Mouse (Mus musculus): ENCODE measurements around the gene Arhgap45.
"Not testable (repeated sequence)": the region's sequence is repeated elsewhere in the genome, so short reads cannot be mapped to it uniquely, and the experiment has no call there.

Arhgap45 gene

DNA sequence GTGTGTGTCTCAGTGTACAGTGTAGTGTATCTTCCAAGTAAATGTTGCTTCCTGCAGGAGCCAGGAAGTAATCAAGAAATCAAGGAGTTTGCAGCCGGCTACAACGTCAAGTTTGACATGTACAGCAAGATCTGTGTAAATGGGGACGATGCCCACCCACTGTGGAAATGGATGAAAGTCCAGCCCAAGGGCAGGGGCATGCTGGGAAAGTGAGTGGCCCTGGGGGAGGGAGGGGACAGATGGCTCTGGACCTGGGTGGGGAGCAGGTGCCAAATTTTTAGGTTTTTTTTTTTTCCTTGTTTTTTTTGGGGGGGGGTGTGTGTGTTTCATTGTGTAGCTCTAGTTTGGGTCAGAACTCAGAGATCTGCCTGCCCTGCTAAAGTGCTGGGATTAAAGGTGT, 38.5 kb downstream of the Arhgap45 start:
- DNase-seq (ENCODE audit: low spot score in 2 of 2), result not testable (repeated sequence)

DNA sequence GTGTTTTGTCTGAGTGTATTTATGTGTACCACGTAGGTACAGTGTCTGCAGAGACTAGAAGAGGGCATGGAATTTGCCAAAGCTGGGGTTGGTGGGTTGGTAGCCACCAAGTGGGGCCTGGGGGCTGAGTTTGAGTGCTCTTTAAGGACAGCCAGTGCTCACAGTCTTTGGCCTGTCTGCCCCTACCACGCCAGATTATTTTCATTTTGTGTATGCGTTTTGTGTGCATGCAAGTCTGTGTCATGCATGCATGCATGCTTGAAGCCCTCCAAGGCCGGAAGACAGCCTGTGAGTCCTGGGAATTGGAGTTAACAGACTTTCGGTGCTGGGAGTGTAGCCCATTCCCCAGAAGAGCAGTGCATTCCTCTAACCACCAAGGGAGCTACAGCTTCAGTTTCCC, 38.9 kb downstream of the Arhgap45 start:
- DNase-seq (ENCODE audit: low spot score in 2 of 2), result no peak

DNA sequence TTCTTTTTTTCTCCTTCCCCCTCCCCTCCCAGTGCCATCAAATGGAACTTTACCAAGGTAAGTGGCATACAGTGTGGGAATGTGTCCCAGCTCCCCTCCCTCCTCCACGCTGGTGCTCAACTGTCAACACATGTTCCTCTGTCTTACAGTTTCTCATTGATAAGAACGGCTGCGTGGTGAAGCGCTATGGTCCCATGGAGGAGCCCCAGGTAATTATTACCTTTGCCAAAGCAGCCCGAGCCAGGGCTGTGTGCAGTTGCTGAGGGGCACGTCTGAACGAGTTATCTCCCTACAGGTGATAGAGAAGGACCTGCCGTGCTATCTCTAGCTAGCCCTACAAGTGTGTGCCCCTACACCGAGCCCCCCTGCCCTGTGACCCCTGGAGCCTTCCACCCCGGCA, 39.4 kb downstream of the Arhgap45 start:
- no peak for DNase-seq (ENCODE audit: low spot score in 2 of 2)

DNA sequence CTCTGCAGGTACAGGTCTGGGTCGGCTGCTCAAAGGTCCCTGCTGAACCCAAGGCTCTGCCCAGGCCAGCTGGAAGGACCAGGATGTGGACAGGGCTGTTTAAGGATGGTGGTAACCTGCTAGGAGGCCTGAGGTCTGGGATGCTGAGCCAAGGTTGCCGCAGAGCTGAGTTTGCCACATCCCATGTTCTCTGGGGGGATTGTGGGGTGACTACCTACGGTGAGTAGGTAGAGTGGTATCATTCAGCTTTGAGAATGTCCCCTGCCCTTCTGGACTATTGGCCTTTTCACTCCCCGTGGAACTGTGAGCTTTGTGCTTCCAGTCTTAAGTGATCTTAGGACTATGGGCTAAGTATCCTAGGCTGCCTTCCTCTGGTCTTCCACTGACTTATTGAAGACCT, 40.1 kb downstream of the Arhgap45 start:
- no peak for DNase-seq (ENCODE audit: low spot score in 2 of 2)

DNA sequence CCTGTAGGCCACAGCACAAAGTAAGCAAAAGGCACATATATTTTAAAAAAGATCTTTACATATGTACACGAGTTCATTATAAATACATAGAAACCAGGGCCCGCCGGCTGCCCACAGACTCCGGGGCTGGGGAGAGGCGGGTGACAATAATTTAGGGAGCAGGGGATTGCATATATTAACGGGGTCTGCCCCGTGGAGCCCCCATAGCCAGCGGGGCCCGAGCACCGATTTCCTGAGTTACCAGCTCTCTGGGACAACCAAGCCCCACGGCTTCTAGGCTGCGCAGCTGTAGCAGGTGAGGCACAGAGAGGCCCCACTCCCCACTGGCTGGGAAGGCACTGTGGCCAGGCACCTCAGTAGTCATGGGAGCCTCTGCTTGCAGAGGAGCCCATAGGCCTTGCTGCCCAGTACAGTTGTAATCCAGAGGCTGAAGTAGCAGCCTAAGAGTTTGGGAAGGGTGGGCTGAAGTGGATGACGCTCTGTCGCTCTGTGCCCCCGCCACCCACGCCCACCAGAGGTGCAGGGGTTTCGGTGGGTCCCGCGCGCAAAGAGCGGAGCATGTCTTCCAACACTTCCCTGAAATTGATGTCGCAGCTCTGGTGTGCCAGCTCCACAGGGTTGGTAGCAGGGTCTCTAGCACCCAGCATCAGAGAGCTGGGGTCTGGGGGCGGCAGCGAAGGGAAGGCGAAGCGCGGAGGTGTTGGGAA, 40.7 kb downstream of the Arhgap45 start:
- DNase-seq (ENCODE audit: low spot score in 2 of 2), result no peak

DNA sequence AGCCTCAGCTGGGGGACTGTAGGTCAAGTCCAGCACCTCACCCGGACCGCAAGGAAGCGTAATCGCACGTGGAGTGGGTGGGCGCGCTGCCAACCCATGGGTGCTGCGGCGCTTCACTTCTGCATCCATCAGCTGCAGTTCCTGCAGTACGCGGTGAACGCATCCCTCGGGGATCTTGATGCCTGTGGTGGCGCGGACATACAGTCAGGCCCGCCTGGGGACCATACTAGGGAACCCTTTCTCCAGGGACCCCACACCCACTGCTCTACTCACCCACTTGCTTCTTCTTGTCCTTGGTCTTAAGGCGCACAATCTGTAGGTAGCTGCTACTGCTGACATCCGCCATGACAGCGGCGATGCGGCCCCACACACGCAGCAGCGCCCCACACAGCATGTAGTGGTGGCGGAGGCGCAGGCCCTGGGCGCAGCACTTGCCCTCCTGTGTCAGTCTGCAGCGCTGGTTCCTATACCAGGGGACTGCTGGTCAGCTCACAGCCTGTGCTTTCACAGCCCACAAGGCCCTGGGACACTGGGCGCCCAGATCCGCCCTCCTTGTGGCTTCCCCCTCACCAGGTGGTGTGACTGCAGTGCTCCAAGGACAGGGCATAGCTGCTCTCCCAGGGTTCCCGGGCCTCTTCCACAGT, 41.4 kb downstream of the Arhgap45 start:
- no peak for DNase-seq (ENCODE audit: low spot score in 2 of 2)

DNA sequence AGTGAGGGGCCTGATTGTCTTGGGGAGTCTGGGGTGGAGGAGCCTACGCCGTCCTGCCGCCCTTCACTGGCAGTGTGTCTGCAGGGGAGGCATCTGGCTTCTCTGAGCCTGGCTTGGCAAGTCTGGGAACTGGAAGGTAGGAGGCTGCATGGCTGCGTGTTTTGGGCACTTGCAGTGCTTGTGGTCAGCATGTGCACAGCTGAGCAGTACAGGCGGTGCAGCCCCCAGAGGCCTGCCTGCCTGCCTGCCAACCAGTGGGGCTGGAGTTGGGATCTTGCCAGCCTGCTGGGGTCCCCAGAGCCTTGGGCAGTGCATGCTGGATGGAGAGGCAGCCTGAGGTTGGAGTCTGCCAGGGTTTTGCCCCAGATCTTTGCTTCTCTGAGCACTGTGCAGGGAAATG, 46.7 kb downstream of the Arhgap45 start:
- peak in 1 of 2 experiments; percentile 68 for DNase-seq (ENCODE audit: low spot score in 2 of 2)

DNA sequence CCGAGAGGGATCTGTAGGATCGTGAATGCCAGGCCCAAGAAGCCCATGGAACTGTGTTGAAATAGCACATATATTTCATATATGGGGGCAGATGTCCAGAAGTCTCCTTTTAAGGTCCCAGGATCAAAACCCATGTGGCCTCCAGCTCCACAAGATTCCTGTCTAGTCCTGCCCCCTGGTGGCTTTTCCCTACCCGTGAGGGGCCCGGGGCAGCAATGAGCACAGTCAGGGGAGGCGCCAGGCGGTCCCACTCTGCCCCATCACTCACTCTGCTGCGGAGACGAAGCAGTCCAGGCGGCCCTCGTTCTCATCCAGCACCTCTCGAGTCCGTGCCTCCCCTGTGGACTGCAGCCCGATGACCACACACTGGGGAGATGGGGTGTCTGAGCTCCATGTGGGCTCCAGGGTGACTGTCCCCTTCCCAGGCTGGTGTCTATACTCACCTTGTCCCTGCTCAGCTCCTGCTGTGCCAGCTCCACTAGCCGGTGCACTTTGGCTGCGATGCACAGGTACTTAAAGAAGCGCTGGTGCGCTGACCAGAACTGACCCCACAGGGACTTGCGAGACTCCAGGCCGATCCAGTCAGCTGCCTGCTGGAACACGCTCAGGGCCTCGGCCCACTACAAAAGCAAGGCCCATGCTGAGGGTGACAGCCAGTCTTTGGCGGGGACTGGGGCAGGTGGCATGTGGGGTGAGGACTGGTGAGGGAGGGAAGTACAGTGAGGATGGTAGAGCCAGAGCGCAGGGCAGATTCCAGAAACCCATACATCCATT, 47.6 kb downstream of the Arhgap45 start:
- DNase-seq (ENCODE audit: low spot score in 2 of 2), result no peak

DNA sequence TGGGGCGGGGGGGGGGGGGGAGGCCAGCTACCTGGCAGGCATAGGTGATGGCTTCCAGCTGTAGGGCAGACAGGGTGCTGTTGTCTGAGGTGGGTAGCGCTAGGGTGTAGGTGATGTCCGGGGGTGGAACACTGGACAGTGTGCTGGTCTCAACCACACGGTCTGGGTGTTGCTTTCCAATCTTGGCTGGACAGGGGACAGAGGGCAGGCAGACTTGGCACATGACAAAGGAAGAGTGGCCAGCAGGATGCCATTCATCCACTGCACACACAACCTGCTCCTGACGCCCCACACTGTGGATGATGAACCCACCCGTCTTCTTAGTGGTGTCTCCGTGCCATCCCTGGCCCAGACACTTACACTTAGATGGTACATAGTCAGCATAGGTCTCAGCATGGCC, 52.8 kb downstream of the Arhgap45 start:
- no peak for DNase-seq (ENCODE audit: low spot score in 2 of 2)

DNA sequence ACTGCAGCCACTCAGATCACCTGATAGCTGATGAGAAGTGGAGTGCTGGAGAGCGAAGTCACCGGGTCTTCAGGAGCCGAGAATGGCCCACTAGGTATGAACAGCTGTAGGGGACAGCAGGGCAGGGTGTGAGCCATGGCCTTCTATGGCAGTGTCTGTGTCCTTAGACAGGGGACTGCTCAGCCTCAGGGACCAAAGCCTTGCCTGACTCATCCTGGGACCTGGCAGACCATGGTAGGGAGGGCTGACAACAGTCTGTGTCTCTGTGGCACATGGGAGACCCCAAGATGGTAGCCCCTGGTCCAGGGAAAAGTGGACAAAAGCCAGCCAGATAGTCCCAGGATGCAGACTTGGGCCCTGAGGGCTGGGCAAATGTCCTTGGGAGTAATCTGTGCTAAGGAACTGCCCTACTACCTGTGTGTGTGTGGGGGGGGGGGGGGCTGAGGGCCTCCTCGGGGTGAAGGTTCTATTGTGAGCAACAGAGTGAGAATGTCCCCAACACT, 53.5 kb downstream of the Arhgap45 start:
- DNase-seq (ENCODE audit: low spot score in 2 of 2), result no peak

DNA sequence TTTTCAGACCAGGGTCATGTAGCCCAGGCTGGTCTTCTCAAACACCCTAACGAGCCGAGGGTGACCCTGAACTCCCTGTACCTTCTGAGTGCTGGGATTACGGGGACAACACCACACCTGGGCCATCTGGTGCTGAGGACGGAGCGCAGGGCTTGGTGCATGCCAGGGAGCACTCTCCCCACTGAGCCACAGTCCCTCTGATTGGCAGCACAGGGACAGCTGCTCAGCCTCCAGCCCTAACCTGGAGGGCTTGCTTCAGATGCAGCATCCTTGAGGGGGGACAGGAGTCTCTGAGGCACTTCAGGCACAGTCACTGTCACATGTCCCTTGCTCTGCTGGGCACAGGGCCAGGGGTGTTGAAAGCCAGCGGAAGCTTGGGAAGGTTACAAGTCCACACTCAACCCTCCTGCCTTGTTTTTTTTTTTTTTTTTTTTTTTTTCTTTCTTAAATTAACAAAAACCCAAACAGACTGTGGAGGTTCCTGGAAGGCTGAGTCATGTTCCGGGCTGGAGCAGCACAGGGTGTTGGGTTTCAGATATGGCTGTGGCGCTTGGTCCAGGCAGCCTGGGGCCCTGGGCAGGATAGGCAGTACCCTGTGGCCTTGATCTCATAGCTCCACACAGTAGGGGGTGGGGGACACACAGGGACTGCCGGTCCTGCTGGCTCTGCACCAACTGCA, 54.5 kb downstream of the Arhgap45 start:
- peak; percentile 66 to 89 for DNase-seq (ENCODE audit: low spot score in 2 of 2)

DNA sequence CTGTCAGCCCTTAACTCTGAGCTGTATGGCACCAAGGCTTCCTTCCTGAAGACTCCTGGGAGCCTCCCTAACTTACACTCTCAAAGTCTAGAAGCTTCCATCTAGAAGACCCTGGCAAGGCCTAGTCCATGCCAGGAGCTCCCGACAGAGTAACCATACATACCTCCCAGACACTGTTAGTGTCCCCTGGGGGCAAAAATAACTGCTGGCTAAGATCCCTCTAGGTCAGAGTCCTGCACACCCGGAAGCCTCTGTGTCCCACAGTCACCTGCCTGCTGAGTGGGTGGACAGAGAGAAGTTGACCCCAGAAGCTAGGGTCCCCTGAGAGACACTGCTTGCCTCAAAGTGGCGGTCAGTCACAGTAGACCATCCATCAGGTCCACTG, 55.1 kb downstream of the Arhgap45 start:
- no peak for DNase-seq (ENCODE audit: low spot score in 2 of 2)

DNA sequence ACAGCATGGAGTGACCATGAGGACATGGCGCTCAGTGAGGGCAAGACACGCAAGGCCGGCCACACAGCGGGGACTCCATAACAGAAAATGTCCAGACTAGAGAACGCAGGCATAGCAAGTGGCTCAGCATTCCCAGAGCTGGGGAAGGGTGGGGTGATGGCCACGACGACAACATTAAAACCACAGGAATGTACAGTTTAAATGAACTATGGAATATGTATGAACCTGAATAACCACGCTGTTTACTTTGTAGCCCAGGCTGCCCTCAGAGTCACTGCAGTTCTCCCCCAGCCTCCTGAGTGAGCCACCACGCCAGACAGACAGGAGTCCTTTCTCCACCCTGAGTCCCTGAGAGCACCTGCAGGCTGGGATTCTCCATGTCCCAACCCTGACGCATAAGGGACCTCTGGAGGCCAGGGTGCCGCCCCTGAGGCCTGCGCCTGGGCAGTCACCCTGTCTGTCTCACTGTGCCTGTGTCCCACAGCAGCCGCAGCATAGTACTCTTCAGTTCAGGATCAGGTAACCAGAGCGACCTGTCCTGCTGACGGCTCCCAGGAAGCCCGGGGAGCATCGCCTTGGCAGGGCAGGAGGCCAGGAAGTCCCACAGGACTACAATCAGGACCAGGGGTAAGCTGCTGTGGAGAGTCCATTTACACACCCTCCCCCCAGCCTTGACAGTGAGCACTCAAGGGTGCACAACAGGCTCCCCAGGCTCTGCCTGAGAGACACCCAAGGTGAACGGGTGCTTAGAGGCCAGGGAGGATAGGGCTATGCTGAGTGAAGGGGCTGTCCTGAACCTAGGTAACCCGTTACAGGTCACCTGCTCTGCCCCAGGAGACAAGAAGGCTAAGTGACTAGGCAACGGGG, 56.4 kb downstream of the Arhgap45 start:
- DNase-seq (ENCODE audit: low spot score in 2 of 2), result no peak

DNA sequence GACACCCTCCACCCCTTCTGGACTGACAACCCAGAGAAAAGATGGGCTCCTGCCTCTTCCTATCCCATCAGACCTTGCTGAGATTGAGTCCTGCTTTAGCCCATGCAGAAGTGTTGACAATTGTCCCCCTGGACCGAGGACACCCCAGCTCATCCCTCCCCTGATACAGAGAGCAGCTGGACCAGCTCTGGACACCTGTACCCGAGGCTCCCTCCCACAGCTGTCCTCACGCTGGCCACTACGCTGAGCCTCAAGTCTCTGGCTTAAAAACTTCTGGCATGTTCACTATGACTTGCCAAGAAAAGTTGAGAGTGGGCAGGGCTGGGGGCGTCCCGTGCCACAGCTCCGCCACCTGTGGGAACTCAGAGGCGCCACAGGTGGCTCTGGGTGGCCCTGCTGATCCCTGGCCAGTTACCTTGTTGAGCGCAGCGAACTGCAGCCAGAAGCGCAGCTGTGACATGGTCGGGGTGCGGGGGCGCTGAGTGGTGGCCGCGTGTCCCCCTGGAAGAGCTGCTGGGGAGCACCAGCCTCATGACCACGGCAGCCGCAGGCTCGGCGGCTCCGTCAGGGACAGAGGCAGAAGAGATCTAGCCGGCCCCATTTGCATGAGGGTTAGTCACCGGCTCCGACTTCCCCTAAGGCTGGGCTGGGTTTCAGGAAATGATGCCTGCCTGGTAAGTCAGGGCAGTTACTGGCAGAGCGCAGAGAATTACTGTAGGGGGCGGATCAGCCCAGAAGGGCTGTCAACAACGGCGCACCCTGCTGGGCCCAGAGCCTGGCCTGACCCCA, 58.6 kb downstream of the Arhgap45 start:
- DNase-seq (ENCODE audit: low spot score in 2 of 2), result peak; percentile 73 to 82

DNA sequence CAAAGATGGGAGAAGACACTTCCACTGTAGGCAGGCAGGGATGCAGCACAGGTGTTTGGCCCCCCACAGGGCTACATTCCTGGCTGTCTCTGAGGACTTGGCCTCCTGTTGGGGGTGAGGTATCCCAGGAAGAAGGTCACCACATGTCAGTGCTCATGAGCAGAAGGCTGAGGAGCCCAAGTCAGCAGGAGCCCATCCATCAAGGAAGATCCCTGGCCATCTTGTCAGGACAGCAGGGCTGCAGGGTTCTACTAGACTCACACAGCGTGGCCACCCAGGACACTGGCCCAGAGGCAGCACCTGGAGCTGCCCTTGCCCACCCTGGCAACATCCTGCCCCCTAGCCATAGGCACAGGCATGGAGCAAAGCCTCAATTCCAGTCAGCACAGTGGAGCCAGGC, 59.5 kb downstream of the Arhgap45 start:
- DNase-seq (ENCODE audit: low spot score in 2 of 2), result no peak

DNA sequence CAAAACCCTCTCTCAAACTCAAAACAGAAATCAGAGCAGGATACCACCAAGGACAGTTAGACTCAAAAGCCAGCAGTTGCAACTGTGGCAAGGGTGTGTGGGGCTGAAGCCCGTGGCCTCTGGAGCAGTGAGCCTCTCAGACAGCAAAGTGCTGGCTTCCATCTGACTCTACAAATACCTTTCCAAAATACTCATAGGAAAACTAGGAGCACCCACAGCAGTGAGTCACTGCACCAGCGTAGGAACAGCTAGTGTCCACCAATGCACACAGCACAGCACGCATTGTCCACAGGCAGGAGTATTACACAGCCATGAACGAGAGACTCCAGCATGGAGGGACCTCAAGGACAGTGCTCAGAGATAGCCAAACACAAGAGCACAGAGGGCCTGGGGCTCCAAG, 59.9 kb downstream of the Arhgap45 start:
- DNase-seq (ENCODE audit: low spot score in 2 of 2), result no peak

DNA sequence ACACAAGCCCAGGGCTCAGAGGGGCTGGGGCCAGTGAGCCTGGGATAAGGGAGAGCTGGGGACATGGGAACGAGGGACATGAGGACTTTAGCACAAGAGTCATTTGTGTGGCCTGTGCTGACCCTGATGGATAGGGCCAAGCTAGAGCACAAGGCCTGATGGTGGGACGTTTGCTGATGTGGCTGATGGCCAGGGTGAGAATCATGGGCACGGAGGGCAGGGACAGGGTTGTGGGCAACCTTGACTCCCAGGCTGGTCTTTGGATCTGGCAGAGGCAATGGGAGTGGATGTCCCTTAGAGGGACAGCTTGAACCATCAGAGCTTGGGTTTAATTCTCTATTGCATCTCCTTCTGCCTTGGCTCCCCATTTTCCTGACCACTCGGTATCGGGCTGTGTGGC, 60.9 kb downstream of the Arhgap45 start:
- no peak for DNase-seq (ENCODE audit: low spot score in 2 of 2)

DNA sequence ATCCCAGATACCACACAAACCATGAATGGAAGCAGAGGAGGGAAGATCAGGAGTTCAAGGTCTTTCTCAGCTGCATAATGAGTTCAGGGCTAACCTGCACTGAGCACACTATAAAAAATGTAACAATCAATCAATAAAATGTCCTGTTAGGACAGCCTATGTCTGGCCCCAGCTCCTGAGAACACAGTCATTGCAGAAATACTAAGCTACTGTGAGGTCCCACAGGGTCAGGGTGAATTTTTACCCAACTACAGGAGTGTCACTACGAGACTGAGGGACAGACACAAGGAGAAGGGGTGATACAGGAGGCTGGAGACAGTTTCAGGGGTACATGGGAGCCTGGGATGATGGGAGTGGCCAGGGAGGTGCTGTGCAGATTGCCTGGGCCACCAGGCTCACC, 61.9 kb downstream of the Arhgap45 start:
- no peak for DNase-seq (ENCODE audit: low spot score in 2 of 2)

DNA sequence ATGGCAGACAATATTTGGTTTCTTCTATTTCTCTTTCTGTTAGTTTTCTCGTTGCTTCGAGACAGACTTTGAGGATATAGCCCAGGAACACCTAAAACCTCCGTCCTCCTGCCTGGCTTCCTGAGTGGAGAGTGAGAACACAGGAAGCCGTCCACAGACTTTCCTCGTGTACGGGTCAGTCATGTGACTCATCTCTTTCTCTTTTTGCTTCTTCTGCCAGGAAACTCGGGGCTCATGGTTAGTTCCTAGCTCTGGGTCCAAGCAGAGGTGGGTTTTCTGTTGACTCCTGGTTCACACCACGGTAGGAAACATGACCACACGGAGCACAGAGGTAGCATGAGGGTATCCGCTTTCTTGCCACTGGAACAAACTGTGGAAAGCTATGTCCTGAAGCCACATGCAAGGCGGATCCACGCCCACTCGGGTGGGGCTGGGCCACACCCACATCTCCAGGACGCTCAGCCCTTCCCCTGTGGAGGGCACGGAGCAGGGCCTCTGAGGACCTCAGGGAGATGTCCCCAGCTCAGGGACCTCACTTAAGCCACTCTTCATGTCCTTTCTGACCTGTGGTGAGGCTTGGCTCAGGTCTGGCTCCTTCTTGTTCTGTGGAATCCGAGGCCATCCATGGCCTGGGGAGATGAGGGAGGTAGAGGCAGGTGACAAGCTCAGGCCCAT, 64.1 kb downstream of the Arhgap45 start:
- no peak for DNase-seq (ENCODE audit: low spot score in 2 of 2)
